Mouse (Mus musculus): ENCODE data around the gene Slc16a13. TPM values are rescaled to one million over a fixed set of nuclear protein-coding genes. Genes with fewer than 3 reads are reported as not detected.
"Not testable (repeated sequence)": the region's sequence is repeated elsewhere in the genome, so short reads cannot be mapped to it uniquely, and the experiment has no call there.

Gene Slc16a13
- polyA plus RNA-seq, 2 experiments = 9.2 to 9.3 TPM

DNA sequence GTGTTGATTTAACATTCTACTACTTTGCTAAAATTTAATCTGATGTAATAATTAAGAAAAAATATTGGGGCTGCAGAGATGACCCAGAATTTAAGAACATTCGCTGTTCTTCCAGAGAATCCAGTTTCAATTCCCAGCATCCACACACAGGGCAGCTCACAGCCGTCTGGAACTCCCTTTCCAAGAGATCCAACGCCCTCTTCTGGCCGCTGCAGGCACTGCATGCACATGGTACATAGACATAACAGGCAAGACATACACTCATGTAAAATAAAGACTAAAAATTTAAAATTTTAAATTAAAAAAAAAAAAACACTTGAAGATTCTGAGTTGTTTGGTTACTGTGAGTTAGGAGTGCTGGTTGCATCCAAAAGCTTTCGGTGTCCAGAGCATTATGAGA is 48.6 kb downstream of the Slc16a13 start:
- ATAC-seq (ENCODE audit: low FRiP score, low read depth) = no peak
- H3K27me3 ChIP-seq (ENCODE audit: control insufficient read depth, insufficient read depth, low read length) = no peaks in the 10 kb centered on the region
- WGBS = 56% methylated on average over 5 of the region's 5 CpGs

DNA sequence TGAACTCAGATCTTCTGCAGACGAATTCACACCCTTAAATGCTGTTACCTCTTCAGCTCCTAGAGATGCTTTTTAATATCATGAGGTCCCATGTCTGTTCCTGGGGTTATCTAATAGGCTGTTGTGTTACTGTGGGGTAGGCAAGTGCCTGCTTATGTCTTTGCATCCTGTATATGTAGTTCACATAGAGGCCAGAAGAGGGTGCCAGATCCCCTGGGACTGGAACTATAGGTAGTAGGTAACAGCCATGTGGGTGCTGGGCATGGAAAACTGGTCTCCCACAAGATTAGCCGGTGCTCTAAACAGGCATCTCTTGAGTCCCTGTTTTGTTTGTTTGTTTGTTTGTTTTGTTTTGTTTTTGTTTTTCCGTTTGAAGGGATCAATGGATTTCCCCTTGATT is 49.0 kb downstream of the Slc16a13 start:
- Histone ChIP-seq H3K27me3 (ENCODE audit: control insufficient read depth, insufficient read depth, low read length) (no peaks in the 10 kb centered on the region), H3K36me3 (ENCODE audit: control insufficient read depth, insufficient read depth, low read length) (no peaks in the 10 kb centered on the region), H3K4me3 (replicated peaks; ENCODE audit: low read length) (no peak overlapping the region), H3K9ac (ENCODE audit: low read depth, low read length, severe bottlenecking) (no peak overlapping the region), H3K27ac (replicated peaks; ENCODE audit: low read depth, low read length) (no peak overlapping the region), H3K4me2 (replicated peaks; ENCODE audit: low read depth, low read length, severe bottlenecking) (no peak overlapping the region), H3K9me3 (ENCODE audit: control insufficient read depth, low read length) (no peaks in the 10 kb centered on the region), H3K4me1 (ENCODE audit: control insufficient read depth, insufficient read depth, low read length) (0 out of 2 replicates have a peak, but pooled peaks cover 2% of the 10 kb centered on the region)
- ATAC-seq (ENCODE audit: low FRiP score, low read depth) (no peak), DNase-seq (ENCODE audit: low spot score) (no peak)
- no peak for TF ChIP-seq POLR2A (IDR thresholded peaks at IDR 0.05; ENCODE audit: borderline replicate concordance, extremely low read depth, insufficient read depth, insufficient read length)
- 47% methylated on average over 3 of the region's 3 CpGs for WGBS

More for the DNA sequence above, 48.6 kb downstream of the Slc16a13 start:
- H3K27ac ChIP-seq (replicated peaks; ENCODE audit: low read depth, low read length) = no peak overlapping the region
- no peak overlapping the region for H3K9ac ChIP-seq (ENCODE audit: low read depth, low read length, severe bottlenecking)
- H3K9me3 ChIP-seq (ENCODE audit: control insufficient read depth, low read length) = no peaks in the 10 kb centered on the region
- no peak for TF ChIP-seq POLR2A (IDR thresholded peaks at IDR 0.05; ENCODE audit: borderline replicate concordance, extremely low read depth, insufficient read depth, insufficient read length)
- DNase-seq (ENCODE audit: low spot score) = no peak
- no peak overlapping the region for H3K4me2 ChIP-seq (replicated peaks; ENCODE audit: low read depth, low read length, severe bottlenecking)
- H3K4me1 ChIP-seq (ENCODE audit: control insufficient read depth, insufficient read depth, low read length) = 0 out of 2 replicates have a peak, but pooled peaks cover 2% of the 10 kb centered on the region
- H3K4me3 ChIP-seq (replicated peaks; ENCODE audit: low read length) = no peak overlapping the region
- H3K36me3 ChIP-seq (ENCODE audit: control insufficient read depth, insufficient read depth, low read length) = no peaks in the 10 kb centered on the region

DNA sequence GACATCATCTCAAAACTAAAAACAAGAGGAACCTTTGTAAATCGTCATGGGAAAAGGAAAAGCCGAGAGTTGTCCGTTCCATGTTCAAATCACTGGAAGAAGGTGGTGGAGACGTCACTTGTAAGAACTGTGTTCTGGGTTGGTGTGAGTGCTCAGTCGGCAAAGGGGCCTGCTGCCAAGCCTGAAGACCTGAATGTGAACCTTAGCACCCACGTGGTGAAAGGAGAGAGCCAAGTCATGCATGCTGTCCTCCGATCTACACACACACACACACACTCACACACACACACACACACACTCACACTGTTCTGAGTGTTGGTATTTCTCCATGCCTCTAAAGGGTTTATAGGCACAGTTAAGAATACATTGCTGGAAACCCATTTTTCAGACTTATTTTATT is 49.7 kb downstream of the Slc16a13 start:
- Histone ChIP-seq H3K36me3 (ENCODE audit: control insufficient read depth, insufficient read depth, low read length) (no peaks in the 10 kb centered on the region), H3K27ac (replicated peaks; ENCODE audit: low read depth, low read length) (no peak overlapping the region), H3K4me3 (replicated peaks; ENCODE audit: low read length) (no peak overlapping the region), H3K9ac (ENCODE audit: low read depth, low read length, severe bottlenecking) (no peak overlapping the region), H3K4me1 (ENCODE audit: control insufficient read depth, insufficient read depth, low read length) (0 out of 2 replicates have a peak, but pooled peaks cover 2% of the 10 kb centered on the region), H3K27me3 (ENCODE audit: control insufficient read depth, insufficient read depth, low read length) (no peaks in the 10 kb centered on the region), H3K4me2 (replicated peaks; ENCODE audit: low read depth, low read length, severe bottlenecking) (no peak overlapping the region), H3K9me3 (ENCODE audit: control insufficient read depth, low read length) (no peaks in the 10 kb centered on the region)
- no peak for ATAC-seq (ENCODE audit: low FRiP score, low read depth)
- no peak for TF ChIP-seq POLR2A (IDR thresholded peaks at IDR 0.05; ENCODE audit: borderline replicate concordance, extremely low read depth, insufficient read depth, insufficient read length)
- DNase-seq (ENCODE audit: low spot score) = no peak
- WGBS = 74% methylated on average over 7 of the region's 7 CpGs

DNA sequence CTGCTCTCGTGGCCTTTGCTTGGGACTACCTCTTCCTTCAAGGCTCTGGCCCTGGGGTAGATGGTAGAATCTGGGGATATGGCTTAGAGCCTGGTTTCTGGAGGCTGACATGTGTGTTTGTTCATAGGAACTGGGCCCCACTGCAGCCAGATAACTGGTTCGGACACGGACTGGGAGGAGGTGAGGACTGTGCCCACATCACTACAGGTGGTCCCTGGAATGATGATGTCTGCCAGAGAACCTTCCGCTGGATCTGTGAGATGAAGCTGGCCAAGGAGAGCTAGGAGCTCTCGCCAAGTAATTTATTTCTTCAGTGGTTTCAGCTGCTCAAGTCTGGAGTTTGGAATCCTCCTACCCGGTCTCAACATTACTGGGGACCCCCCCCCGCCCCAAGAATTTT is 50.6 kb downstream of the Slc16a13 start:
- H3K27ac ChIP-seq (replicated peaks; ENCODE audit: low read depth, low read length) = no peak overlapping the region
- WGBS = 66% methylated on average over 7 of the region's 7 CpGs
- DNase-seq (ENCODE audit: low spot score) (no peak), ATAC-seq (ENCODE audit: low FRiP score, low read depth) (no peak)
- H3K27me3 ChIP-seq (ENCODE audit: control insufficient read depth, insufficient read depth, low read length) = no peaks in the 10 kb centered on the region
- H3K4me1 ChIP-seq (ENCODE audit: control insufficient read depth, insufficient read depth, low read length) = 0 out of 2 replicates have a peak, but pooled peaks cover 2% of the 10 kb centered on the region
- no peak overlapping the region for H3K4me3 ChIP-seq (replicated peaks; ENCODE audit: low read length)
- no peak overlapping the region for H3K4me2 ChIP-seq (replicated peaks; ENCODE audit: low read depth, low read length, severe bottlenecking)
- no peaks in the 10 kb centered on the region for H3K36me3 ChIP-seq (ENCODE audit: control insufficient read depth, insufficient read depth, low read length)
- no peak overlapping the region for H3K9ac ChIP-seq (ENCODE audit: low read depth, low read length, severe bottlenecking)
- H3K9me3 ChIP-seq (ENCODE audit: control insufficient read depth, low read length) = no peaks in the 10 kb centered on the region
- TF ChIP-seq POLR2A (IDR thresholded peaks at IDR 0.05; ENCODE audit: borderline replicate concordance, extremely low read depth, insufficient read depth, insufficient read length) = no peak

DNA sequence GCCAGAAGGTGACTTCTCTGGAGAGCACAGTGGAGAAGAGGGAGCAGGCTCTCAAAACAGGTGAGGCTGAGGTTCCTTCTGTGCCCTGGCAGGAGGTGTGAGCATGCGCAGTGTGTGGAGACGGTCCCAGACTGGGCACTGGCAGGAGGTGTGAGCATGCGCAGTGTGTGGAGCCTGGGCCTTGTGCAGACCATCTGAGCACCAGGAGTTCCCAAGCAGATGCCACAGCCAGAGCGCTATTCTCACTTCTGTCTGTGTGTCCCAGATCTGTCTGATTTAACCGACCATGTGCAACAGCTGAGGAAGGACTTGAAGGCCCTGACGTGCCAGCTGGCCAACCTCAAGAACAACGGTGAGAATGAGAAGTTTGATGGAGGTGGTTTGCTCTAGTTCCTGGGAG is 51.4 kb downstream of the Slc16a13 start:
- not testable (repeated sequence) for H3K4me2 ChIP-seq (replicated peaks; ENCODE audit: low read depth, low read length, severe bottlenecking); ATAC-seq (ENCODE audit: low FRiP score, low read depth); H3K4me3 ChIP-seq (replicated peaks; ENCODE audit: low read length); H3K4me1 ChIP-seq (ENCODE audit: control insufficient read depth, insufficient read depth, low read length); H3K9me3 ChIP-seq (ENCODE audit: control insufficient read depth, low read length); H3K9ac ChIP-seq (ENCODE audit: low read depth, low read length, severe bottlenecking); H3K36me3 ChIP-seq (ENCODE audit: control insufficient read depth, insufficient read depth, low read length); DNase-seq (ENCODE audit: low spot score); H3K27ac ChIP-seq (replicated peaks; ENCODE audit: low read depth, low read length); H3K27me3 ChIP-seq (ENCODE audit: control insufficient read depth, insufficient read depth, low read length)
- 89% methylated on average over 7 of the region's 7 CpGs for WGBS

DNA sequence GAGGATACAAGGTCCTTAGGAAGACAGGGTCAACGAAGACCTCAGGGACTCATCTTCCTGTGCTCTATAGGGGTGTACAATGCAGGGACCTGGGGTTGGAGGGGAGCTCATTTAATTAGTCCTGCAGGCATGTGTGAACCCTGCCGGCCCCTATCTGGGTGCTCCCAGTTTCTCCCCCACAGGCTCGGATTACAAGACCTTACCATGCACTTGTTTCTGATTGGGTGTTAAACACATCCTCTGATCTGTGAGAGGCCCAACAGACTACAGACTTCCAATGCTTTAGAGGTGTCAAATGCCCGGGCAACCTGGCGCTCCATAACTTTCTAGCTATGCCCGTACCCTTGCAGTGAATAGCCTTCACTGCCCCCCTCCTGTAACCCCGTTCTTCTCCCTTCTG is 52.7 kb downstream of the Slc16a13 start:
- no peak for TF ChIP-seq POLR2A (IDR thresholded peaks at IDR 0.05; ENCODE audit: borderline replicate concordance, extremely low read depth, insufficient read depth, insufficient read length)
- H3K9ac ChIP-seq (ENCODE audit: low read depth, low read length, severe bottlenecking) = no peak overlapping the region
- no peaks in the 10 kb centered on the region for H3K36me3 ChIP-seq (ENCODE audit: control insufficient read depth, insufficient read depth, low read length)
- ATAC-seq (ENCODE audit: low FRiP score, low read depth) (no peak), DNase-seq (ENCODE audit: low spot score) (no peak)
- WGBS = 33% methylated on average over 7 of the region's 7 CpGs
- no peak overlapping the region for H3K27ac ChIP-seq (replicated peaks; ENCODE audit: low read depth, low read length)
- no peaks in the 10 kb centered on the region for H3K9me3 ChIP-seq (ENCODE audit: control insufficient read depth, low read length)
- 0 out of 2 replicates have a peak, but pooled peaks cover 2% of the 10 kb centered on the region for H3K4me1 ChIP-seq (ENCODE audit: control insufficient read depth, insufficient read depth, low read length)
- no peaks in the 10 kb centered on the region for H3K27me3 ChIP-seq (ENCODE audit: control insufficient read depth, insufficient read depth, low read length)
- H3K4me3 ChIP-seq (replicated peaks; ENCODE audit: low read length) = no peak overlapping the region
- H3K4me2 ChIP-seq (replicated peaks; ENCODE audit: low read depth, low read length, severe bottlenecking) = no peak overlapping the region

MicroRNA genes within 50 kb of the gene (microRNA counts, 519-probe panel; counts per million panel counts)
- microRNA mmu-miR-195 = not detected
- 2,050 counts per million, percentile 28 among the panel's probes with 10 or more counts for microRNA mmu-miR-497

Small RNA genes within 50 kb of the gene (microRNA-seq; reads per million reads assigned to microRNA genes)
- gene Mir195a (816 reads per million, percentile 70 among the genes with 10 or more reads in this experiment), gene Mir497 (not detected), gene Mir497b (not detected)

Other genes starting within 250 kb of the Slc16a13 start
- 117 and 125 TPM in 2 replicates for gene Ctdnep1, start 239.9 kb downstream of the Slc16a13 start, polyA plus RNA-seq (2012; rRNA removed)
- 38.3 and 40.1 TPM in 2 replicates for gene Ctdnep1, start 239.9 kb downstream of the Slc16a13 start, polyA plus RNA-seq (2014; fragmentation: Nextera tagmentation; extraction: Ambion mirVana)
- gene Elp5, start 238.5 kb downstream of the Slc16a13 start, polyA plus RNA-seq (2012; rRNA removed) = 101 and 111 TPM in 2 replicates
- 118 and 122 TPM in 2 replicates for gene Elp5, start 238.5 kb downstream of the Slc16a13 start, polyA plus RNA-seq (2014; fragmentation: Nextera tagmentation; extraction: Ambion mirVana)
- gene Gabarap, start 229.9 kb downstream of the Slc16a13 start, polyA plus RNA-seq (2012; rRNA removed) = 431 and 477 TPM in 2 replicates
- 574 and 593 TPM in 2 replicates for gene Gabarap, start 229.9 kb downstream of the Slc16a13 start, polyA plus RNA-seq (2014; fragmentation: Nextera tagmentation; extraction: Ambion mirVana)
- 66.7 and 69.2 TPM in 2 replicates for gene Phf23, start 225.3 kb downstream of the Slc16a13 start, polyA plus RNA-seq (2012; rRNA removed)
- gene Phf23, start 225.3 kb downstream of the Slc16a13 start, polyA plus RNA-seq (2014; fragmentation: Nextera tagmentation; extraction: Ambion mirVana) = 51.7 and 60.5 TPM in 2 replicates
- gene Dvl2, start 220.5 kb downstream of the Slc16a13 start, polyA plus RNA-seq (2012; rRNA removed) = 65.4 and 81.0 TPM in 2 replicates
- gene Dvl2, start 220.5 kb downstream of the Slc16a13 start, polyA plus RNA-seq (2014; fragmentation: Nextera tagmentation; extraction: Ambion mirVana) = 40.3 and 47.0 TPM in 2 replicates
- 52.9 and 55.4 TPM in 2 replicates for gene Acadvl, start 205.7 kb downstream of the Slc16a13 start, polyA plus RNA-seq (2012; rRNA removed)
- gene Acadvl, start 205.7 kb downstream of the Slc16a13 start, polyA plus RNA-seq (2014; fragmentation: Nextera tagmentation; extraction: Ambion mirVana) = 71.8 and 77.0 TPM in 2 replicates
- gene Dlg4, start 204.1 kb downstream of the Slc16a13 start, polyA plus RNA-seq (2012; rRNA removed) = 89.6 and 99.8 TPM in 2 replicates
- gene Dlg4, start 204.1 kb downstream of the Slc16a13 start, polyA plus RNA-seq (2014; fragmentation: Nextera tagmentation; extraction: Ambion mirVana) = 9.7 and 10.0 TPM in 2 replicates
- gene Asgr1, start 167.0 kb downstream of the Slc16a13 start, polyA plus RNA-seq (2012; rRNA removed) = 1.6 and 2.3 TPM in 2 replicates
- 0.99 and 1.2 TPM in 2 replicates for gene Asgr1, start 167.0 kb downstream of the Slc16a13 start, polyA plus RNA-seq (2014; fragmentation: Nextera tagmentation; extraction: Ambion mirVana)
- gene Asgr2, start 128.4 kb downstream of the Slc16a13 start, polyA plus RNA-seq (2012; rRNA removed) = 0.24 and 0.53 TPM in 2 replicates
- 0.21 TPM in 1 of 2 replicates, not detected in the other for gene Asgr2, start 128.4 kb downstream of the Slc16a13 start, polyA plus RNA-seq (2014; fragmentation: Nextera tagmentation; extraction: Ambion mirVana)
- gene Mgl2, start 90.7 kb downstream of the Slc16a13 start, polyA plus RNA-seq (2012; rRNA removed) = 0.28 and 1.1 TPM in 2 replicates
- gene Mgl2, start 90.7 kb downstream of the Slc16a13 start, polyA plus RNA-seq (2014; fragmentation: Nextera tagmentation; extraction: Ambion mirVana) = 0.61 and 1.5 TPM in 2 replicates
- 0.85 and 1.6 TPM in 2 replicates for gene Clec10a, start 64.9 kb downstream of the Slc16a13 start, polyA plus RNA-seq (2012; rRNA removed)
- gene Clec10a, start 64.9 kb downstream of the Slc16a13 start, polyA plus RNA-seq (2014; fragmentation: Nextera tagmentation; extraction: Ambion mirVana) = 1.2 and 1.8 TPM in 2 replicates
- gene Slc16a11, start 8.3 kb downstream of the Slc16a13 start, polyA plus RNA-seq (2012; rRNA removed) = 0.79 and 1.3 TPM in 2 replicates
- gene Slc16a11, start 8.3 kb downstream of the Slc16a13 start, polyA plus RNA-seq (2014; fragmentation: Nextera tagmentation; extraction: Ambion mirVana) = 0.21 and 0.47 TPM in 2 replicates
- 11.2 and 12.2 TPM in 2 replicates for gene Bcl6b, start 8.7 kb upstream of the Slc16a13 start, polyA plus RNA-seq (2012; rRNA removed)
- gene Bcl6b, start 8.7 kb upstream of the Slc16a13 start, polyA plus RNA-seq (2014; fragmentation: Nextera tagmentation; extraction: Ambion mirVana) = 11.7 and 12.2 TPM in 2 replicates
- 167 and 171 TPM in 2 replicates for gene 0610010K14Rik, start 16.9 kb upstream of the Slc16a13 start, polyA plus RNA-seq (2012; rRNA removed)
- 178 and 193 TPM in 2 replicates for gene 0610010K14Rik, start 16.9 kb upstream of the Slc16a13 start, polyA plus RNA-seq (2014; fragmentation: Nextera tagmentation; extraction: Ambion mirVana)
- 15.1 and 15.7 TPM in 2 replicates for gene Gm21988, start 18.8 kb upstream of the Slc16a13 start, polyA plus RNA-seq (2012; rRNA removed)
- 12.9 and 13.1 TPM in 2 replicates for gene Gm21988, start 18.8 kb upstream of the Slc16a13 start, polyA plus RNA-seq (2014; fragmentation: Nextera tagmentation; extraction: Ambion mirVana)
- gene Rnasek, start 18.8 kb upstream of the Slc16a13 start, polyA plus RNA-seq (2012; rRNA removed) = 54.0 and 63.2 TPM in 2 replicates
- gene Rnasek, start 18.8 kb upstream of the Slc16a13 start, polyA plus RNA-seq (2014; fragmentation: Nextera tagmentation; extraction: Ambion mirVana) = 171 and 176 TPM in 2 replicates
- gene Alox12, start 34.3 kb upstream of the Slc16a13 start, polyA plus RNA-seq (2012; rRNA removed) = 7.4 and 7.8 TPM in 2 replicates
- gene Alox12, start 34.3 kb upstream of the Slc16a13 start, polyA plus RNA-seq (2014; fragmentation: Nextera tagmentation; extraction: Ambion mirVana) = 8.0 and 11.1 TPM in 2 replicates
- 0.04 and 0.09 TPM in 2 replicates for gene Alox12e, start 101.6 kb upstream of the Slc16a13 start, polyA plus RNA-seq (2012; rRNA removed)
- gene Alox12e, start 101.6 kb upstream of the Slc16a13 start, polyA plus RNA-seq (2014; fragmentation: Nextera tagmentation; extraction: Ambion mirVana) = 0.12 and 0.26 TPM in 2 replicates
- 0.15 and 0.31 TPM in 2 replicates for gene Alox15, start 131.0 kb upstream of the Slc16a13 start, polyA plus RNA-seq (2012; rRNA removed)
- 0.25 TPM in 1 of 2 replicates, not detected in the other for gene Alox15, start 131.0 kb upstream of the Slc16a13 start, polyA plus RNA-seq (2014; fragmentation: Nextera tagmentation; extraction: Ambion mirVana)
- gene Pelp1, start 189.0 kb upstream of the Slc16a13 start, polyA plus RNA-seq (2012; rRNA removed) = 37.1 and 45.2 TPM in 2 replicates
- 34.8 and 38.1 TPM in 2 replicates for gene Pelp1, start 189.0 kb upstream of the Slc16a13 start, polyA plus RNA-seq (2014; fragmentation: Nextera tagmentation; extraction: Ambion mirVana)
- gene Arrb2, start 211.6 kb upstream of the Slc16a13 start, polyA plus RNA-seq (2012; rRNA removed) = 48.7 and 53.6 TPM in 2 replicates
- gene Arrb2, start 211.6 kb upstream of the Slc16a13 start, polyA plus RNA-seq (2014; fragmentation: Nextera tagmentation; extraction: Ambion mirVana) = 18.5 and 21.5 TPM in 2 replicates
- gene Med11, start 230.9 kb upstream of the Slc16a13 start, polyA plus RNA-seq (2012; rRNA removed) = 27.6 and 32.4 TPM in 2 replicates
- 44.8 and 47.4 TPM in 2 replicates for gene Med11, start 230.9 kb upstream of the Slc16a13 start, polyA plus RNA-seq (2014; fragmentation: Nextera tagmentation; extraction: Ambion mirVana)
- 1.1 and 1.4 TPM in 2 replicates for gene Zmynd15, start 238.4 kb upstream of the Slc16a13 start, polyA plus RNA-seq (2012; rRNA removed)
- gene Zmynd15, start 238.4 kb upstream of the Slc16a13 start, polyA plus RNA-seq (2014; fragmentation: Nextera tagmentation; extraction: Ambion mirVana) = 0.46 and 0.92 TPM in 2 replicates
- 4.4 and 5.9 TPM in 2 replicates for gene Cxcl16, start 238.9 kb upstream of the Slc16a13 start, polyA plus RNA-seq (2012; rRNA removed)
- gene Cxcl16, start 238.9 kb upstream of the Slc16a13 start, polyA plus RNA-seq (2014; fragmentation: Nextera tagmentation; extraction: Ambion mirVana) = 4.3 and 6.3 TPM in 2 replicates

Data from limb, embryonic 14.5 days (tissue).